27 mouse cellular contexts compared by ENCODE assay signal in genomic region chr1:52808456-52808855, GRCm38 (mm10).
"Had no signal": no experiment of that assay in that cellular context is flagged by ENCODE, and none has a peak within 500 bp of the region (broad histone marks: within the 10 kb centered on the region; RNA-seq: fewer than 3 reads in every experiment).

No protein-coding gene starts in this region.

- H3K27ac ChIP-seq: heart, adult 2 months; heart, embryonic 13.5 days; heart, embryonic 15.5 days; hindbrain, embryonic 10.5 days; hindbrain, embryonic 12.5 days; hindbrain, embryonic 14.5 days; kidney, embryonic 15.5 days; kidney, postnatal 0 days; limb, embryonic 10.5 days; limb, embryonic 12.5 days had no signal

- ATAC-seq: hindbrain, embryonic 16.5 days; inflammation-experienced regulatory T-cells, adult 6 months had no signal

- H3K9me3 ChIP-seq: heart, embryonic 13.5 days; heart, embryonic 15.5 days; hindbrain, embryonic 10.5 days; hindbrain, embryonic 12.5 days; kidney, embryonic 15.5 days; limb, embryonic 10.5 days; limb, embryonic 12.5 days had no signal

- H3K4me3 ChIP-seq: heart, adult 2 months; heart, embryonic 13.5 days; heart, embryonic 15.5 days; hindbrain, embryonic 10.5 days; hindbrain, embryonic 12.5 days; kidney, embryonic 15.5 days; limb, embryonic 10.5 days; limb, embryonic 12.5 days had no signal

- H3K9ac ChIP-seq: heart, embryonic 13.5 days; heart, embryonic 15.5 days; hindbrain, embryonic 12.5 days; hindbrain, embryonic 14.5 days; kidney, embryonic 15.5 days; limb, embryonic 12.5 days had no signal

- H3K4me1 ChIP-seq: heart, embryonic 13.5 days; heart, embryonic 15.5 days; hindbrain, embryonic 10.5 days; hindbrain, embryonic 12.5 days; kidney, embryonic 15.5 days; limb, embryonic 10.5 days; limb, embryonic 12.5 days had no signal

- H3K27me3 ChIP-seq: heart, embryonic 13.5 days; heart, embryonic 15.5 days; hindbrain, embryonic 12.5 days; kidney, embryonic 15.5 days; limb, embryonic 12.5 days had no signal

- H3K36me3 ChIP-seq: hindbrain, embryonic 10.5 days; hindbrain, embryonic 12.5 days; kidney, embryonic 15.5 days had no signal

- DNase-seq: gastrocnemius, postnatal 14 days; gastrocnemius, postnatal 36 days; heart, adult 11 months; heart, adult 2 months; heart, postnatal 14 days; heart, postnatal 4 days; kidney, adult 11 months; kidney, adult 2 months; kidney, adult 9 months; kidney, postnatal 14 days; kidney, postnatal 36 days; layer of hippocampus, adult 9-11 months; layer of hippocampus, postnatal 36 days; liver had no signal

- H3K4me2 ChIP-seq: heart, embryonic 11.5 days; heart, embryonic 13.5 days; heart, embryonic 15.5 days; hindbrain, embryonic 12.5 days; hindbrain, embryonic 14.5 days; kidney, embryonic 15.5 days; limb, embryonic 12.5 days; liver, embryonic 11.5 days had no signal
